ENCODE assay signal across 16 mouse cellular contexts in the genomic region with DNA sequence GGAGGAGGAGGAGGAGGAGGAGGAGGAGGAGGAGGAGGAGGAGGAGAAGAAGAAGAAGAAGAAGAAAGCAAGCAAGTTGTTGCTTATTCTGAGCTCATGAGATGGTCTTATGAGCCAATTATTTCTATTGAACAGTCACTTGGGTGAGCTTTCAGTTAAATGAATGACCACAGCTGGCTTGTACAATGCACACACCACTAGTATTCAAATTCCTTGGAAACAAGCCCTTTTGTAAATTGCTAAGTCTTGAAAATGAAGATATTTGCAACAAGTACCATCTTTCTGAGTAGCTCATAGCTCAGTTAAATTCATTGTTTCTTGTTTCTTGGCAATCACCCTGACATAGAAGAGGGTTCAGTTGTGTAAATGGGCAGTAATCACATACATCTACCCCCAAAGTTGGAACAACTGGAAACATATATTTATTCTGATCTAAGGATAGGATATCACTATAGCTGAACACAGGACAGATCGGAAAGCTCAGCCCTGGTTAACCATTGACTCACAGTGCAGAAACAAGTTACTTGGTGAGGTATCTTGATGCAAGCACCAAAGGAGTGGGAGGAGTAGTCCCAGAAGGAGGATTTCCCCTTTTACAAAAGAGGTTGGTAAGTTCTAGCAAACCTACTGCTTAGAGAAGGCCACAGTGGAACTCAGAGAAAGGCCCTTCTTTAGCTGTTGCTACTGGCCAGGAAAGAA. TPM values are rescaled to one million over a fixed set of nuclear protein-coding genes. Genes with fewer than 3 reads are reported as not detected.
DNase-seq lines count a peak whose midpoint lies in the region; ATAC-seq lines count a peak whose summit lies in the region.
"Had no signal": no experiment of that assay in that cellular context is flagged by ENCODE, and none has a peak within 500 bp of the region (broad histone marks: within the 10 kb centered on the region; RNA-seq: fewer than 3 reads in every experiment).

No protein-coding gene starts in this region.

- H3K9ac ChIP-seq in lung, embryonic 16.5 days (ENCODE audit: low read length), result no peak overlapping the region
- H3K9ac ChIP-seq in liver, embryonic 15.5 days, result no peak overlapping the region
- H3K9ac ChIP-seq: hindbrain, embryonic 14.5 days; midbrain, embryonic 13.5 days had no signal

- H3K4me3 ChIP-seq in heart, embryonic 10.5 days, result no peak overlapping the region
- no peak overlapping the region for H3K4me3 ChIP-seq in lung, embryonic 16.5 days (ENCODE audit: low read length)
- H3K4me3 ChIP-seq in liver, embryonic 15.5 days (replicated peaks), result no peak overlapping the region
- H3K4me3 ChIP-seq: midbrain, embryonic 13.5 days had no signal

- peak overlapping the region; percentile 36; the same call in 1 of the 2 replicates for H3K27ac ChIP-seq in heart, embryonic 10.5 days
- peak overlapping the region; percentile 91 for H3K27ac ChIP-seq in lung, embryonic 16.5 days (ENCODE audit: low read length)
- peak overlapping the region; percentile 78 for H3K27ac ChIP-seq in liver, embryonic 15.5 days (replicated peaks)
- H3K27ac ChIP-seq: hindbrain, embryonic 14.5 days; midbrain, embryonic 13.5 days had no signal

- no peak for DNase-seq in heart, embryonic 10.5 days (ENCODE audit: low spot score)
- no peak for DNase-seq in heart, adult 18-20 months
- DNase-seq in lung, postnatal 4 days, result no peak
- peak; percentile 68 for DNase-seq in yolk sac, embryonic 10.5 days (ENCODE audit: low spot score)
- DNase-seq in urinary bladder, adult 18-20 months (ENCODE audit: low spot score in 2 of 2), result no peak
- DNase-seq in layer of hippocampus, adult 9-10 months (ENCODE audit: low spot score), result no peak
- DNase-seq: cerebellum, adult 11 months; gastrocnemius, postnatal 36 days; kidney, postnatal 4 days; right cerebral cortex, postnatal 14 days had no signal

- no peaks in the 10 kb centered on the region for H3K27me3 ChIP-seq in heart, embryonic 10.5 days (ENCODE audit: insufficient read depth, poor library complexity, severe bottlenecking)
- no peaks in the 10 kb centered on the region for H3K27me3 ChIP-seq in lung, embryonic 16.5 days (ENCODE audit: control insufficient read depth, insufficient read depth, low read depth, low read length)
- H3K27me3 ChIP-seq in liver, embryonic 15.5 days, result no peaks in the 10 kb centered on the region
- H3K27me3 ChIP-seq: midbrain, embryonic 13.5 days had no signal

- no peaks in the 10 kb centered on the region for H3K9me3 ChIP-seq in heart, embryonic 10.5 days
- no peaks in the 10 kb centered on the region for H3K9me3 ChIP-seq in lung, embryonic 16.5 days (ENCODE audit: control insufficient read depth, low read length)
- no peaks in the 10 kb centered on the region for H3K9me3 ChIP-seq in liver, embryonic 15.5 days (replicated peaks)
- H3K9me3 ChIP-seq: G1E; midbrain, embryonic 13.5 days had no signal

- WGBS in heart, embryonic 10.5 days, result 87% methylated on average over 1 of the region's 1 CpGs
- WGBS in lung, embryonic 16.5 days, result 64% methylated on average over 1 of the region's 1 CpGs
- 22% methylated on average over 1 of the region's 1 CpGs for WGBS in liver, embryonic 15.5 days (ENCODE audit: insufficient replicate concordance)

- ATAC-seq in lung, embryonic 16.5 days (ENCODE audit: low read depth), result peak; percentile 55
- ATAC-seq in liver, embryonic 15.5 days (ENCODE audit: insufficient read depth), result peak; percentile 33
- ATAC-seq: forebrain, embryonic 14.5 days; midbrain, embryonic 13.5 days had no signal

- H3K36me3 ChIP-seq in heart, embryonic 10.5 days, result peaks cover 4% of the 10 kb centered on the region; the same call in 1 of the 2 replicates
- no peaks in the 10 kb centered on the region for H3K36me3 ChIP-seq in lung, embryonic 16.5 days (ENCODE audit: control insufficient read depth, insufficient read depth, low read length)
- 0 out of 2 replicates have a peak, but pooled peaks cover 13% of the 10 kb centered on the region for H3K36me3 ChIP-seq in liver, embryonic 15.5 days (replicated peaks)

- H3K4me1 ChIP-seq in heart, embryonic 10.5 days, result peaks cover 7% of the 10 kb centered on the region; the same call in 1 of the 2 replicates
- H3K4me1 ChIP-seq in lung, embryonic 16.5 days (replicated peaks; ENCODE audit: control insufficient read depth, insufficient read depth, low read length), result peaks cover 14% of the 10 kb centered on the region; the same call in 1 of the 2 replicates
- peaks cover 67% of the 10 kb centered on the region for H3K4me1 ChIP-seq in liver, embryonic 15.5 days (replicated peaks)
- H3K4me1 ChIP-seq: midbrain, embryonic 13.5 days had no signal

- H3K4me2 ChIP-seq in lung, embryonic 16.5 days (ENCODE audit: low read depth, low read length), result no peak overlapping the region
- H3K4me2 ChIP-seq in liver, embryonic 15.5 days, result peak overlapping the region; percentile 33; the same call in 1 of the 2 replicates
- H3K4me2 ChIP-seq: hindbrain, embryonic 14.5 days; midbrain, embryonic 13.5 days had no signal

RNA-seq across cellular contexts. Expression of gene Dennd2d, which starts 13.3 kb away (rescaled TPM):
- polyA plus RNA-seq in heart, embryonic 10.5 days (2016; fragmentation: Nextera tagmentation; extraction: Ambion mirVana), result 2.7 and 3.3 TPM in 2 replicates
- total RNA-seq in heart, adult 18-20 months (2021), result 1 to 10 TPM in 1 of 2 experiments, under 1 TPM in 1; 0.45 to 1.5 TPM
- 14.8 and 17.0 TPM in 2 replicates for polyA plus RNA-seq in lung, embryonic 16.5 days (2015; fragmentation: Nextera tagmentation; extraction: Ambion mirVana)
- 3.8 and 4.3 TPM in 2 replicates for polyA plus RNA-seq in liver, embryonic 15.5 days (2015; fragmentation: Nextera tagmentation; extraction: Ambion mirVana)

RNA-seq across cellular contexts. Expression of gene Dram2, which starts 52.1 kb away (rescaled TPM):
- 46.8 and 56.2 TPM in 2 replicates for polyA plus RNA-seq in heart, embryonic 10.5 days (2016; fragmentation: Nextera tagmentation; extraction: Ambion mirVana)
- total RNA-seq in heart, adult 18-20 months (2021), result 100 to 1,000 TPM in 1 of 2 experiments, 10 to 100 TPM in 1; 88.9 to 102 TPM
- polyA plus RNA-seq in lung, embryonic 16.5 days (2015; fragmentation: Nextera tagmentation; extraction: Ambion mirVana), result 91.8 and 98.3 TPM in 2 replicates
- polyA plus RNA-seq in liver, embryonic 15.5 days (2015; fragmentation: Nextera tagmentation; extraction: Ambion mirVana), result 32.1 TPM in 2 replicates

RNA-seq across cellular contexts. Expression of gene Cept1, which starts 52.1 kb away (rescaled TPM):
- polyA plus RNA-seq in heart, embryonic 10.5 days (2016; fragmentation: Nextera tagmentation; extraction: Ambion mirVana), result 28.0 and 36.6 TPM in 2 replicates
- total RNA-seq in heart, adult 18-20 months (2021), result 10 to 100 TPM; 19.9 to 21.6 TPM
- polyA plus RNA-seq in lung, embryonic 16.5 days (2015; fragmentation: Nextera tagmentation; extraction: Ambion mirVana), result 69.2 and 74.8 TPM in 2 replicates
- 29.6 and 31.1 TPM in 2 replicates for polyA plus RNA-seq in liver, embryonic 15.5 days (2015; fragmentation: Nextera tagmentation; extraction: Ambion mirVana)

Comparison
In these comparisons a context has a peak if more than half of its experiments do, and no peak if none do; other contexts are left out.
1. H3K27ac ChIP-seq: peak in every context shown above with its lines; median percentile 91 in lung, embryonic 16.5 days; 78 in liver, embryonic 15.5 days; 36 in heart, embryonic 10.5 days.